Mouse (Mus musculus): Measurements from ENCODE around the gene Armh1.
"Not testable (repeated sequence)": the region's sequence is repeated elsewhere in the genome, so short reads cannot be mapped to it uniquely, and the experiment has no call there.

The Armh1 gene

GRCm38 (mm10) chr4:117267831-117268437 is 16.0 kb upstream of the Armh1 start:
- no peak for DNase-seq (ENCODE audit: low spot score)

- DNase-seq (ENCODE audit: low spot score), result peak; percentile 46
Observed at GRCm38 (mm10) chr4:117267284-117267683, 15.4 kb upstream of the Armh1 start.

- no peak for DNase-seq (ENCODE audit: low spot score)
Observed at GRCm38 (mm10) chr4:117262987-117263386, 11.1 kb upstream of the Armh1 start.

GRCm38 (mm10) chr4:117262101-117262913 is 10.4 kb upstream of the Armh1 start:
- DNase-seq (ENCODE audit: low spot score), result no peak

- DNase-seq (ENCODE audit: low spot score), result no peak
Observed at GRCm38 (mm10) chr4:117261222-117261621, 9.3 kb upstream of the Armh1 start.

GRCm38 (mm10) chr4:117259909-117260308 is 8.0 kb upstream of the Armh1 start:
- not testable (repeated sequence) for DNase-seq (ENCODE audit: low spot score)

GRCm38 (mm10) chr4:117254672-117255071 is 2.7 kb upstream of the Armh1 start:
- no peak for DNase-seq (ENCODE audit: low spot score)

GRCm38 (mm10) chr4:117254017-117254627 is 2.2 kb upstream of the Armh1 start:
- DNase-seq (ENCODE audit: low spot score), result no peak

GRCm38 (mm10) chr4:117253218-117254016 is 1.5 kb upstream of the Armh1 start:
- no peak for DNase-seq (ENCODE audit: low spot score)

- no peak for DNase-seq (ENCODE audit: low spot score)
Observed at GRCm38 (mm10) chr4:117252755-117253154, 830 bp upstream of the Armh1 start.

GRCm38 (mm10) chr4:117252351-117252750 is 426 bp upstream of the Armh1 start:
- peak; percentile 24 for DNase-seq (ENCODE audit: low spot score)

- DNase-seq (ENCODE audit: low spot score), result no peak
Observed at GRCm38 (mm10) chr4:117250982-117251381, 943 bp downstream of the Armh1 start.

GRCm38 (mm10) chr4:117240867-117241266 is 11.1 kb downstream of the Armh1 start:
- no peak for DNase-seq (ENCODE audit: low spot score)

GRCm38 (mm10) chr4:117239153-117239552 is 12.8 kb downstream of the Armh1 start:
- DNase-seq (ENCODE audit: low spot score), result no peak

GRCm38 (mm10) chr4:117235822-117236221 is 16.1 kb downstream of the Armh1 start:
- no peak for DNase-seq (ENCODE audit: low spot score)

GRCm38 (mm10) chr4:117234166-117234741 is 17.7 kb downstream of the Armh1 start:
- DNase-seq (ENCODE audit: low spot score), result no peak

- no peak for DNase-seq (ENCODE audit: low spot score)
Observed at GRCm38 (mm10) chr4:117231208-117231607, 20.7 kb downstream of the Armh1 start.

GRCm38 (mm10) chr4:117230331-117230730 is 21.6 kb downstream of the Armh1 start:
- DNase-seq (ENCODE audit: low spot score), result no peak

- DNase-seq (ENCODE audit: low spot score), result no peak
Observed at GRCm38 (mm10) chr4:117229590-117229989, 22.3 kb downstream of the Armh1 start.

- no peak for DNase-seq (ENCODE audit: low spot score)
Observed at GRCm38 (mm10) chr4:117225250-117225649, 26.7 kb downstream of the Armh1 start.

GRCm38 (mm10) chr4:117224122-117224521 is 27.8 kb downstream of the Armh1 start:
- no peak for DNase-seq (ENCODE audit: low spot score)

GRCm38 (mm10) chr4:117223001-117223400 is 28.9 kb downstream of the Armh1 start:
- DNase-seq (ENCODE audit: low spot score), result no peak
